Mouse (Mus musculus) adrenal gland, postnatal 14 days (tissue): ENCODE data around the gene Rag2. TPM values are rescaled to one million over a fixed set of nuclear protein-coding genes. Genes with fewer than 3 reads are reported as not detected.

Source experiments
- total RNA-seq: library from RNA; stranded (reverse); gene quantifications from 2 replicates; pipeline ENCODE4 v1.2.3, GENCODE M21; 2021

Gene Rag2
- total RNA-seq, 1 experiment from 2014 or later = 0.48 TPM

Other genes starting within 250 kb of the Rag2 start
- 0.19 and 1.9 TPM in 2 replicates for gene Rag1, start 24.8 kb downstream of the Rag2 start, total RNA-seq
- 31.8 and 32.7 TPM in 2 replicates for gene B230118H07Rik, start 24.8 kb downstream of the Rag2 start, total RNA-seq
- gene Traf6, start 53.7 kb downstream of the Rag2 start, total RNA-seq = 16.1 and 17.0 TPM in 2 replicates